Mouse (Mus musculus) stomach, embryonic 16.5 days (tissue): ENCODE results near the gene Gm7347. TPM values are rescaled to one million over a fixed set of nuclear protein-coding genes. Genes with fewer than 3 reads are reported as not detected.
"Not testable (repeated sequence)": the region's sequence is repeated elsewhere in the genome, so short reads cannot be mapped to it uniquely, and the experiment has no call there.

ENCODE experiments used
- ATAC-seq: fragments of 200-750 bp; cut with Nextera tagmentation; 2 replicates; pipeline ENCODE4 v1.8.0; 2017; ENCODE audit warnings: moderate number of reproducible peaks, moderate TSS enrichment; ENCODE audit not compliant: insufficient read depth, low FRiP score
- H3K27ac ChIP-seq: fragments of 300-500 bp; sonication (generic); 2 replicates; pipeline ENCODE4 v1.5.1; 2014; ENCODE audit warnings: low read length
- H3K27me3 ChIP-seq: fragments of 300-500 bp; sonication (generic); 2 replicates; pipeline ENCODE4 v1.6.1; 2014; ENCODE audit warnings: low read length, control low read depth, mixed read lengths; ENCODE audit not compliant: control insufficient read depth, insufficient read depth
- H3K36me3 ChIP-seq: fragments of 300-500 bp; sonication (generic); 2 replicates; pipeline ENCODE4 v1.6.1; 2014; ENCODE audit warnings: low read length; ENCODE audit not compliant: control insufficient read depth, insufficient read depth
- H3K4me1 ChIP-seq: fragments of 300-500 bp; sonication (generic); 2 replicates; pipeline ENCODE4 v1.6.1; 2014; ENCODE audit warnings: low read length, control low read depth, mixed read lengths; ENCODE audit not compliant: control insufficient read depth, insufficient read depth
- H3K4me2 ChIP-seq: fragments of 300-500 bp; sonication (generic); 2 replicates; pipeline ENCODE4 v1.6.1; 2014; ENCODE audit warnings: low read depth, low read length, mixed read lengths
- H3K4me3 ChIP-seq: fragments of 300-500 bp; sonication (generic); replicated peaks from 2 replicates; pipeline ENCODE4 v1.5.1; 2014; ENCODE audit warnings: mild to moderate bottlenecking, low read length
- H3K9ac ChIP-seq: fragments of 300-500 bp; sonication (generic); 2 replicates; pipeline ENCODE4 v1.6.1; 2014; ENCODE audit warnings: low read length
- H3K9me3 ChIP-seq: fragments of 300-500 bp; sonication (generic); replicated peaks from 2 replicates; pipeline ENCODE4 v1.6.1; 2016; ENCODE audit warnings: low read length, control low read depth; ENCODE audit not compliant: control insufficient read depth
- WGBS: fragments of 180-500 bp; shearing (Covaris S2); extraction: QIAGEN DNeasy Blood & Tissue Kit; methylation state at CpG from one replicate; pipeline ENCODE4 v1.1.7; 2014; 5-methylcytosine and 5-hydroxymethylcytosine counted together
- polyA plus RNA-seq: library from polyadenylated mRNA; unstranded; fragments of >200 nt; fragmentation: Nextera tagmentation; extraction: Ambion mirVana; gene quantifications from 2 replicates; pipeline ENCODE4 v1.2.1, GENCODE M21; 2015

Gm7347 gene
- polyA plus RNA-seq, 1 experiment from 2014 or later: not detected

- not testable (repeated sequence) for H3K9ac ChIP-seq, H3K36me3 ChIP-seq, H3K9me3 ChIP-seq, H3K27me3 ChIP-seq, H3K4me2 ChIP-seq, H3K4me1 ChIP-seq, H3K4me3 ChIP-seq, ATAC-seq, H3K27ac ChIP-seq
- WGBS: 92% methylated on average over 1 of the region's 2 CpGs
Measured at GRCm38 (mm10) chr5:26004698-26005097, 53.7 kb downstream of the Gm7347 start, which contains the start of gene Gm1979. Gm1979 (minus strand) TSS chr5:26004798.

Other genes with a start within 250 kb of the Gm7347 start
- gene Gm21663, start 116.2 kb downstream of the Gm7347 start, polyA plus RNA-seq: not detected in 2 replicates
- 0.10 TPM in 1 of 2 replicates, not detected in the other for gene Gm21671, start 104.2 kb downstream of the Gm7347 start, polyA plus RNA-seq
- 0.08 and 0.11 TPM in 2 replicates for gene Gm21680, start 85.9 kb downstream of the Gm7347 start, polyA plus RNA-seq
- 0.09 and 0.16 TPM in 2 replicates for gene Gm21698, start 69.9 kb downstream of the Gm7347 start, polyA plus RNA-seq
- 0.21 TPM in 1 of 2 replicates, not detected in the other for gene Gm1979, start 53.8 kb downstream of the Gm7347 start, polyA plus RNA-seq
- not detected in 2 replicates for gene Gm5862, start 35.7 kb downstream of the Gm7347 start, polyA plus RNA-seq
- gene Speer4a, start 19.0 kb downstream of the Gm7347 start, polyA plus RNA-seq: 0.09 TPM in 1 of 2 replicates, not detected in the other
- gene Gm10471, start 30.7 kb upstream of the Gm7347 start, polyA plus RNA-seq: not detected in 2 replicates
- 0.05 TPM in 1 of 2 replicates, not detected in the other for gene 5031410I06Rik, start 46.8 kb upstream of the Gm7347 start, polyA plus RNA-seq
- 0.07 TPM in 1 of 2 replicates, not detected in the other for gene Gm10220, start 62.8 kb upstream of the Gm7347 start, polyA plus RNA-seq
- not detected in 2 replicates for gene Gm7361, start 199.1 kb upstream of the Gm7347 start, polyA plus RNA-seq